Mouse (Mus musculus): ENCODE results near the gene Zfp217.

- TF ChIP-seq CTCF (IDR thresholded peaks at IDR 0.05; ENCODE audit: borderline replicate concordance, insufficient read depth, low read depth, low read length) = no peak
- no peak for TF ChIP-seq POLR2A (IDR thresholded peaks at IDR 0.05; ENCODE audit: borderline replicate concordance, insufficient read depth, low read length)
These were observed 17.8 kb downstream of the Zfp217 start for GRCm38 (mm10) chr2:170129923-170130779.
